Mouse (Mus musculus) intestine, embryonic 16.5 days (tissue): ENCODE data around the gene Rec114. TPM values are rescaled to one million over a fixed set of nuclear protein-coding genes. Genes with fewer than 3 reads are reported as not detected.

Experiments
- polyA plus RNA-seq: library from polyadenylated mRNA; unstranded; fragments of >200 nt; fragmentation: Nextera tagmentation; extraction: Ambion mirVana; gene quantifications from 2 replicates; pipeline ENCODE4 v1.2.1, GENCODE M21; 2015

The Rec114 gene
- polyA plus RNA-seq, 1 experiment from 2014 or later, result 1.4 TPM

Other genes starting within 250 kb of the Rec114 start
- gene Cd276, start 188.5 kb downstream of the Rec114 start, polyA plus RNA-seq, result 17.9 and 18.1 TPM in 2 replicates
- gene Nptn, start 161.7 kb downstream of the Rec114 start, polyA plus RNA-seq, result 118 and 122 TPM in 2 replicates
- 0.21 and 0.22 TPM in 2 replicates for gene Hcn4, start 79.4 kb upstream of the Rec114 start, polyA plus RNA-seq